Mouse (Mus musculus) heart, postnatal 0 days (tissue): ENCODE measurements around the gene Cdx4. TPM values are rescaled to one million over a fixed set of nuclear protein-coding genes. Genes with fewer than 3 reads are reported as not detected.

Experiments
- ATAC-seq: fragments of 200-750 bp; cut with Nextera tagmentation; 2 replicates; pipeline ENCODE4 v1.8.0; 2017; ENCODE audit warnings: low read depth, moderate number of reproducible peaks, moderate library complexity; ENCODE audit not compliant: insufficient read depth
- DNase-seq: peaks from one replicate; pipeline ENCODE4 v3.0.0-alpha.2; 2016; ENCODE audit warnings: low spot score
- H3K27ac ChIP-seq: fragments of 300-500 bp; sonication (generic); 2 replicates; pipeline ENCODE4 v1.5.1; 2014; ENCODE audit warnings: low read depth, mild to moderate bottlenecking
- H3K27me3 ChIP-seq: fragments of 300-500 bp; sonication (generic); 2 replicates; pipeline ENCODE4 v1.6.1; 2014; ENCODE audit warnings: low read length, mixed read lengths; ENCODE audit not compliant: control insufficient read depth, insufficient read depth
- H3K36me3 ChIP-seq: fragments of 300-500 bp; sonication (generic); replicated peaks from 2 replicates; pipeline ENCODE4 v1.6.1; 2014; ENCODE audit warnings: low read length, mixed read lengths; ENCODE audit not compliant: control insufficient read depth, insufficient read depth
- H3K4me1 ChIP-seq: fragments of 300-500 bp; sonication (generic); 2 replicates; pipeline ENCODE4 v1.6.1; 2014; ENCODE audit warnings: antibody characterized with exemption; ENCODE audit not compliant: control insufficient read depth, insufficient read depth
- H3K4me2 ChIP-seq: fragments of 300-500 bp; sonication (generic); 2 replicates; pipeline ENCODE4 v1.6.1; 2014; ENCODE audit warnings: low read depth, mild to moderate bottlenecking, low read length, moderate library complexity
- H3K4me3 ChIP-seq: fragments of 300-500 bp; sonication (generic); 2 replicates; pipeline ENCODE4 v1.5.1; 2014; ENCODE audit warnings: low read depth, low read length
- H3K9ac ChIP-seq: fragments of 300-500 bp; sonication (generic); replicated peaks from 2 replicates; pipeline ENCODE4 v1.6.1; 2014; ENCODE audit warnings: low read depth, low read length, mixed read lengths
- H3K9me3 ChIP-seq: fragments of 300-500 bp; sonication (generic); replicated peaks from 2 replicates; pipeline ENCODE4 v1.6.1; 2016; ENCODE audit warnings: low read length; ENCODE audit not compliant: control insufficient read depth
- CTCF ChIP-seq: IDR thresholded peaks from 2 replicates; pipeline ENCODE4 v1.5.1; 2016; ENCODE audit warnings: antibody characterized with exemption, control low read depth, low read depth
- EP300 ChIP-seq: IDR thresholded peaks from 2 replicates; pipeline ENCODE4 v1.6.1; 2016; ENCODE audit warnings: antibody characterized with exemption, low read depth
- WGBS: fragments of 180-500 bp; shearing (Covaris S2); extraction: QIAGEN DNeasy Blood & Tissue Kit; methylation state at CpG from one replicate; pipeline ENCODE4 v1.1.7; 2014; 5-methylcytosine and 5-hydroxymethylcytosine counted together
- polyA plus RNA-seq: library from polyadenylated mRNA; unstranded; fragments of >200 nt; fragmentation: Nextera tagmentation; extraction: Ambion mirVana; gene quantifications from 2 replicates; pipeline ENCODE4 v1.2.1, GENCODE M21; 2015
- total RNA-seq: library from RNA; depleted of rRNA; stranded (reverse); fragments of >200 nt; gene quantifications from 2 replicates; pipeline ENCODE4 v1.2.3, GENCODE M21; 2014; ENCODE audit warnings: low replicate concordance; rRNA removed

Gene Cdx4
- total RNA-seq, result not detected in 2 replicates
- polyA plus RNA-seq, result not detected in 2 replicates

DNA sequence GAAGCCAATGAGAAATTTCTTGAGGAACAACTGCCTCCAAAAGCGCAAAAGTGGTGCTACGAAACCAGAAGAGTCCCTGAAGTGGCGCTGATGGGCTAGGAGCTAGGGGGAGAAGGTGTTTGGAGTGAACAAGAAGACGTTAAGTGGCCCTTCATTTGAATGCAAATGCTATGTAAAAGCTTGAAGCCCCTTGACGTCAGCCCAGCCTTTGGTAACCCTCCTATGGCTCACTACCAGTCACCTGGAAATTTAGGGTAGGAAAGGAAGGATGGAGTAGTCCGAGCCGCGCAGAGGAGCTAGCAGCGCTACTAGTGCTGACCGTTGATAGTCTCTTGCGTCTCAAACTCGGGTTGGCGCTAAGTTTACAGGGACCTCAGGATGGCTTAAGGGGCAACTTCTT is at the start of gene Cdx4:
TSS of gene Cdx4 (plus strand) at position 253 of the 400 bp plus-strand sequence.
- ATAC-seq, result no peak
- no peaks in the 10 kb centered on the region for H3K4me1 ChIP-seq
- TF ChIP-seq CTCF, result no peak
- TF ChIP-seq EP300, result no peak
- no peak within 1 kb of the TSS for H3K9ac ChIP-seq
- DNase-seq, result no peak
- 0 out of 2 replicates have a peak within 1 kb of the TSS, but pooled peaks have one; percentile 0 for H3K4me2 ChIP-seq
- no peaks in the 10 kb centered on the region for H3K36me3 ChIP-seq
- H3K27me3 ChIP-seq, result peaks cover 46% of the 10 kb centered on the region
- no peaks in the 10 kb centered on the region for H3K9me3 ChIP-seq
- no peak within 1 kb of the TSS for H3K27ac ChIP-seq
- peak within 1 kb of the TSS; percentile 14; the same call in 1 of the 2 replicates for H3K4me3 ChIP-seq
- 13% methylated on average over 13 of the region's 13 CpGs for WGBS

DNA sequence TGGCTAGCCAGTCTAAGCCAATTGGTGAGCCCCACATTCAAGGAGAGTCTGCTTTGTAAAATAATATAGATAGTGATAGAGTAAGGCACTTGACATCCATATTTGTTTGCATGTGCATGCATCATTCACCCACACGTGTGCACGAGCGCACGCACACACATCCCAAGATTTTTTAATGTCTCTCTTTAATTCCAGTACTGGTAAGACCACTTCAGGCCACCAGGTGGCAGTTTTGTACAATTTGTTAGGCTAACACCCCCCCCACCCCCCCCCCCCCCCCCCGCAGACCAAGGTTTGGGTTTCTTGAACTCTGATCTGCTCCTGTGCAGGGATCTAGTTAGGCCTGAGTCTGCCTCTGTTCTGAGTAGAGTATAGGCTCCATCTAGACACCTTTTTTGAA is 46.9 kb upstream of the Cdx4 start:
- H3K36me3 ChIP-seq, result no peaks in the 10 kb centered on the region
- H3K9me3 ChIP-seq, result no peaks in the 10 kb centered on the region
- no peak overlapping the region for H3K27ac ChIP-seq
- no peaks in the 10 kb centered on the region for H3K4me1 ChIP-seq
- TF ChIP-seq EP300 (no peak), CTCF (no peak)
- 84% methylated on average over 4 of the region's 5 CpGs for WGBS
- H3K4me3 ChIP-seq, result no peak overlapping the region
- peaks cover 3% of the 10 kb centered on the region; the same call in 1 of the 2 replicates for H3K27me3 ChIP-seq
- no peak overlapping the region for H3K4me2 ChIP-seq
- ATAC-seq (no peak), DNase-seq (no peak)
- no peak overlapping the region for H3K9ac ChIP-seq

DNA sequence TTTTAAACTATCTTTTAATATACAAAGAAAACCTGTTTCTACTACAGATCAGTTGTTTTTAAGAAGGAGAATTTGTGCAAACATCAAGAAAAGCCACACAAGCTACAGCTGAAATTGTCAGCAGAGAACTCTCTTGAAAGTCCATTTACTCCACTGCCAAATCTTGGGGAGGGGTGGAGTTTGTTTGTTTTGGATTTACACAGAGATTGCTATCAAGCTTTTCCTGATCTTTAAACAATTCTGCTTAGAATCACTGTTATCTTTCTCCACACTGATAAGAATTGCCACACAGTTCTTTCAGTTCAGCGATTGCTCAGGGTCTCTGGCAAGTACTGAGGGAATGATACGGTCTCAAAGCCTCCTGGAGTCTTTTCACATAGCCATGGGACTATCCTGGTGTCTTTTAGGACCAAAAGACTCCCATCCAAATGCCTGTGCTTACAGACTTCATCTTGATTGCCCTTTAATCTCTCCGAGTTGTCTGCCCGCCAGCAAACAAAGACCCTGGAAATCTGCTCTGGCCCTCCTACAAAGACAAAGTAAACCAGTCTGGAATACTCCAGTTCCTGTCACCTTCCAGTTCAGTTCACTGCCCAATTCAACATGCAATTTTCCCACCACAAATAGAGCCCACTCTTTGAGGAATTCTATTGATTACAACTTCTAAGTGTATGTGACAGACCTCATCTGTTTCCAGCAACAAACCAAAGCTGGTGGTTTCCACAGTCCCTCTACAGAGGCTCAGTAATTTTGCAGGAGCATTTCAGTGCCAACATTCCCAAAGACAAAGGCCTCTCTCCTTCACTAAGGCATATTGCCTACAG is 34.1 kb upstream of the Cdx4 start:
- Histone ChIP-seq H3K4me1 (no peaks in the 10 kb centered on the region), H3K27me3 (peaks cover 11% of the 10 kb centered on the region; the same call in 1 of the 2 replicates), H3K36me3 (no peaks in the 10 kb centered on the region), H3K9me3 (no peaks in the 10 kb centered on the region), H3K4me2 (no peak overlapping the region), H3K9ac (no peak overlapping the region), H3K27ac (no peak overlapping the region), H3K4me3 (no peak overlapping the region)
- DNase-seq (no peak), ATAC-seq (no peak)
- TF ChIP-seq EP300 (no peak), CTCF (no peak)
- WGBS, result 48% methylated on average over 4 of the region's 4 CpGs

DNA sequence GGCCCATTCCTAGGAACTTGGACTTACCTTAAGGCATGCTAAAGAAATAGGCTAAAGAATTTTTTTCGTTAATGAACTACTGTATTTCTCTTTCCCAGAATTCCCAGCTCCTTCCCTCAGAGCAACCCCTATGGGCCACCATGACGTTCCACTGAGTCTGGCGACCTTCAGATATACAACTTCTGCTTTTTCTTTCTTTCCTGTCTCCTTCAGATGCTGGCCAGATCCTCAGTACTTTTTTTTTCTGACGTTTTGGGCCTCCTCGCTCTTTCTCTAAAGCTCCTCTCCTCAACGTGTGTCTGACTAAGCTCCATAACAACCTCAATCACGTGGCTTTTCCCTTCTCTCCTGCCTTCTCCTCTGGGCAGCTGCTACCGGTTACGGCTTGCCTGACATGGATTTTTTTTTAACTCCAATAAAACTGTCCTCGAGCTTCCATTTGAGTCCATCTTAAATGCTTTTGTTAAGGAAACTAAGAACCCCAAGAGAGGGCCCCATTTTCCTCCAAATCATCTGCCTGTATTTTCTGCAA is 33.3 kb upstream of the Cdx4 start:
- peaks cover 11% of the 10 kb centered on the region; the same call in 1 of the 2 replicates for H3K27me3 ChIP-seq
- no peaks in the 10 kb centered on the region for H3K4me1 ChIP-seq
- WGBS, result 37% methylated on average over 10 of the region's 10 CpGs
- H3K36me3 ChIP-seq, result no peaks in the 10 kb centered on the region
- no peak overlapping the region for H3K4me3 ChIP-seq
- H3K27ac ChIP-seq, result no peak overlapping the region
- H3K4me2 ChIP-seq, result no peak overlapping the region
- DNase-seq (no peak), ATAC-seq (no peak)
- no peak overlapping the region for H3K9ac ChIP-seq
- no peaks in the 10 kb centered on the region for H3K9me3 ChIP-seq
- no peak for TF ChIP-seq EP300
- TF ChIP-seq CTCF, result no peak

DNA sequence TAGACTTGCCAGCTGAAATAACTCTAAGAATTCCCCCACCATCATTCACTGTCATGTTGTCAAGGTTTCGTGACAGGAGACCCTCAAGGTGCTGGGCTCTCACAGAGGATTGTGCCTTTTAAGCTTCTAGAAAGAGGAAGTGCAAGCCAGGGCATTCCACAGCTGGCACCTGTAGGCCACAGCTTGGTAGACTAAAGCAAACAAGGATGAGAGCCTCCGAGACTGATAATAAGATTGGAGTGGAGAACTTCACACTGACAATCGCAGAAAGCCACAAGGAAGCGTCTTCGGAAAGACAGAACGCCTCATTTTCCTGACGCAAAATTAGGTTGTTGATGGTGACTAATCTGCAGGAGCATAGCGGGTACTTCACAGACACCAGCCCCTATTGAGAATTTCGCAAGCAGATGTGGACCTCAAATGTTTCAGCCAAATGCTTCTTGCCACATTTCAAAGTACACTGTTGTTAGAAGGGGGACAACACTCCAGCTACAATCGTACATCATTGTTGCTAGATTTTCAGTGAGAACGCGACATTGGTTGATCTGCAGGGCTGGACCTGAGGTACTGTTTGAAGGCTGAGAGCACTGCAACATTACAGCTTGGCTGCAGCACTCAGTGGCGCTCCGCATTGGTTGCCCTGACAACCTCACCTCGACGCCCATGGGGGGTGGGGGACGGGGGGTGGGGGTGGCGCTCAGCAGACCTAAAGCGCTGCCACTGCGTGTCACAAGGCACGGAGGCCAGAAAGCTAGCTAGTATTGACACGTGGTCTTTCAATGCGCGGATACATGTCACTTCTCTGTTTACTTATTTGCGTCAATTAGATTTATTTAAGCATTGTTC is 32.5 kb upstream of the Cdx4 start:
- Histone ChIP-seq H3K9me3 (no peaks in the 10 kb centered on the region), H3K9ac (no peak overlapping the region), H3K36me3 (no peaks in the 10 kb centered on the region), H3K4me3 (peak overlapping the region; percentile 7; the same call in 1 of the 2 replicates), H3K27me3 (peaks cover 11% of the 10 kb centered on the region; the same call in 1 of the 2 replicates), H3K4me2 (peak overlapping the region; percentile 50), H3K27ac (no peak overlapping the region), H3K4me1 (no peaks in the 10 kb centered on the region)
- WGBS, result 26% methylated on average over 25 of the region's 25 CpGs
- DNase-seq (no peak), ATAC-seq (peak; percentile 30; the same call in 1 of the 2 replicates)
- TF ChIP-seq CTCF (no peak), EP300 (no peak)
